Mouse (Mus musculus): ENCODE measurements at regions not wholly inside any gene's neighbourhood (a gene's known extent, or its start where the extent isn't known, plus 50 kb on each side); places are given as distances from the start of the nearest gene placed in this dataset.

DNA sequence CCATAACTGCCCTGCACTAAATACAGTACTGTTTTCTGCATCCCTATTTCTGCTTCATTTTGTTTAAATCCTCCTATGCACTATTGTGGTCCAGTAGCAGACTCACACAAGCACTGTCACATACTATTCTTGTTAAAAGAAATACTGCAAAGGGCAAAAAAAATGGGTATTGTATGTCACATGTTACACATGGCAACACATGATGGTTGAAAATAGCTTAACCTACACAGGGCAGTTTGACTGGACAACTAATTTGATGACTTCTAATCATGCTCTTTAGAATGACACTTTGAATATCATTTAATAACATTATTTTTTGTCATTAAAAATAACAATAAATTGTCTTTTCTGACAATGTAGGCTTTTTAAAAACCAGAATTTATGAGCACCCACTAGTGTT, 62.8 kb upstream of the Lrriq1 start:
- Histone ChIP-seq H3K4me3 (ENCODE audit: low read depth, low read length) (no peak overlapping the region), H3K9me3 (ENCODE audit: control insufficient read depth, low read length) (no peaks in the 10 kb centered on the region), H3K9ac (ENCODE audit: low read length) (no peak overlapping the region), H3K36me3 (ENCODE audit: control insufficient read depth, insufficient read depth, low read length) (no peaks in the 10 kb centered on the region), H3K27ac (ENCODE audit: low read depth, low read length) (no peak overlapping the region), H3K4me2 (ENCODE audit: low read depth) (no peak overlapping the region), H3K27me3 (ENCODE audit: control insufficient read depth, insufficient read depth, low read length) (no peaks in the 10 kb centered on the region), H3K4me1 (ENCODE audit: control insufficient read depth, insufficient read depth, low read length) (no peaks in the 10 kb centered on the region)
- DNase-seq (ENCODE audit: low spot score): no peak
- ATAC-seq (ENCODE audit: insufficient read depth, low FRiP score, low TSS enrichment): peak; percentile 39; the same call in 1 of the 2 replicates

DNA sequence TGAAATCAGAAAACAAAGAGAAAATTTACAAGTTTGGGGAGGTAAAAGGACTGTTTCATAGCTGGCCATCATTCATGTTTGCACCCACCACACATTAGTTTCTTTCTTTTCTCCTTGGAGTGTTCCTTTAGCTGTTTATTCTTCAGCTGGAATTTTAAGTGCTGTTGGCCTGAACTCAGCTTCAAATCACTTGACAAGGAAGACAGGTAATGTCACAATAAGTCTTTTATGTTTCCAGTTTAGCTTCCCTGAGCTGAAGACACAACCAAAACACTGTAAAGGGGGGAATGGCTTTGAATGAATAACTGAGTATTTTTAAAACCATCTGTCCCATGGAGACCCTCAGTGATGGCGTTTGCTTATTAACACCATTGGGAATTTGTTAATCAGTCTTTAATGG, 58.2 kb upstream of the Slc6a15 start:
- DNase-seq (ENCODE audit: low spot score): no peak
- 73% methylated on average over 1 of the region's 1 CpGs for WGBS

More for the DNA sequence above, 58.2 kb upstream of the Slc6a15 start:
- Histone ChIP-seq H3K36me3 (ENCODE audit: control insufficient read depth, insufficient read depth, low read length) (no peaks in the 10 kb centered on the region), H3K9me3 (ENCODE audit: control insufficient read depth, low read length) (no peaks in the 10 kb centered on the region), H3K4me2 (ENCODE audit: low read depth) (no peak overlapping the region), H3K4me1 (ENCODE audit: control insufficient read depth, insufficient read depth, low read length) (no peaks in the 10 kb centered on the region), H3K4me3 (ENCODE audit: low read depth, low read length) (no peak overlapping the region), H3K9ac (ENCODE audit: low read length) (no peak overlapping the region), H3K27me3 (ENCODE audit: control insufficient read depth, insufficient read depth, low read length) (no peaks in the 10 kb centered on the region), H3K27ac (ENCODE audit: low read depth, low read length) (no peak overlapping the region)
- no peak for ATAC-seq (ENCODE audit: insufficient read depth, low FRiP score, low TSS enrichment)
